Mouse (Mus musculus): ENCODE results near the gene Gm4922.

- no peak for TF ChIP-seq CTCF (conservative IDR thresholded peaks at IDR 0.05; ENCODE audit: insufficient read depth, insufficient read length, low read depth, low read length)
- TF ChIP-seq POLR2A (IDR thresholded peaks at IDR 0.05; ENCODE audit: low read depth, low read length): no peak
These were observed 44.5 kb downstream of the Gm4922 start for GRCm38 (mm10) chr10:18742086-18742485.

Measured in kidney, adult 2 months (tissue).